Mouse (Mus musculus): ENCODE measurements around the gene Pde7b.

Pde7b gene

GRCm38 (mm10) chr10:20654187-20654586, 70.7 kb downstream of the Pde7b start:
- DNase-seq (ENCODE audit: low spot score): no peak

- no peak for DNase-seq (ENCODE audit: low spot score)
These were observed 71.6 kb downstream of the Pde7b start for GRCm38 (mm10) chr10:20653299-20653698.

- DNase-seq (ENCODE audit: low spot score): no peak
These were observed 88.5 kb downstream of the Pde7b start for GRCm38 (mm10) chr10:20636381-20636780.

- DNase-seq (ENCODE audit: low spot score): no peak
These were observed 91.8 kb downstream of the Pde7b start for GRCm38 (mm10) chr10:20633085-20633415.

- DNase-seq (ENCODE audit: low spot score): no peak
These were observed 92.4 kb downstream of the Pde7b start for GRCm38 (mm10) chr10:20632256-20633084.

- DNase-seq (ENCODE audit: low spot score): no peak
These were observed 94.8 kb downstream of the Pde7b start for GRCm38 (mm10) chr10:20630122-20630521.

GRCm38 (mm10) chr10:20625702-20626375, 99.0 kb downstream of the Pde7b start:
- DNase-seq (ENCODE audit: low spot score): no peak

GRCm38 (mm10) chr10:20621661-20622454, 103.0 kb downstream of the Pde7b start:
- peak; percentile 27 for DNase-seq (ENCODE audit: low spot score)

GRCm38 (mm10) chr10:20606007-20606406, 118.9 kb downstream of the Pde7b start:
- DNase-seq (ENCODE audit: low spot score): no peak

- no peak for DNase-seq (ENCODE audit: low spot score)
These were observed 129.6 kb downstream of the Pde7b start for GRCm38 (mm10) chr10:20595107-20595810.

GRCm38 (mm10) chr10:20594015-20594414, 130.9 kb downstream of the Pde7b start:
- DNase-seq (ENCODE audit: low spot score): no peak

- no peak for DNase-seq (ENCODE audit: low spot score)
These were observed 134.8 kb downstream of the Pde7b start for GRCm38 (mm10) chr10:20590100-20590499.

GRCm38 (mm10) chr10:20585959-20586358, 138.9 kb downstream of the Pde7b start:
- no peak for DNase-seq (ENCODE audit: low spot score)

- DNase-seq (ENCODE audit: low spot score): no peak
These were observed 149.9 kb downstream of the Pde7b start for GRCm38 (mm10) chr10:20575002-20575401.

GRCm38 (mm10) chr10:20574414-20574813, 150.5 kb downstream of the Pde7b start:
- no peak for DNase-seq (ENCODE audit: low spot score)

- DNase-seq (ENCODE audit: low spot score): no peak
These were observed 153.4 kb downstream of the Pde7b start for GRCm38 (mm10) chr10:20571521-20571920.

- DNase-seq (ENCODE audit: low spot score): no peak
These were observed 156.2 kb downstream of the Pde7b start for GRCm38 (mm10) chr10:20568630-20569029.

- DNase-seq (ENCODE audit: low spot score): no peak
These were observed 157.1 kb downstream of the Pde7b start for GRCm38 (mm10) chr10:20567684-20568236.

- DNase-seq (ENCODE audit: low spot score): no peak
These were observed 168.4 kb downstream of the Pde7b start for GRCm38 (mm10) chr10:20556477-20556876.

- DNase-seq (ENCODE audit: low spot score): no peak
These were observed 173.5 kb downstream of the Pde7b start for GRCm38 (mm10) chr10:20551341-20551740.

- no peak for DNase-seq (ENCODE audit: low spot score)
These were observed 174.1 kb downstream of the Pde7b start for GRCm38 (mm10) chr10:20550771-20551170.

- DNase-seq (ENCODE audit: low spot score): no peak
These were observed 174.7 kb downstream of the Pde7b start for GRCm38 (mm10) chr10:20550161-20550560.

Data from retina, embryonic 14.5 days (tissue).